Mouse (Mus musculus) kidney, postnatal 0 days (tissue): ENCODE results near the gene Crtc3. TPM values are rescaled to one million over a fixed set of nuclear protein-coding genes. Genes with fewer than 3 reads are reported as not detected.
A peak's percentile ranks its signal among the peaks of the same experiment; 100 is the strongest.

ENCODE experiments used
- ATAC-seq: fragments of 200-750 bp; cut with Nextera tagmentation; replicated peaks from 2 replicates; pipeline ENCODE4 v1.8.0; 2017; ENCODE audit warnings: low read depth, moderate number of reproducible peaks, moderate TSS enrichment, moderate library complexity; ENCODE audit not compliant: low FRiP score
- DNase-seq: peaks from one replicate; pipeline ENCODE4 v3.0.0-alpha.2; 2016; ENCODE audit warnings: low spot score
- H3K27ac ChIP-seq: fragments of 300-500 bp; sonication (generic); 2 replicates; pipeline ENCODE4 v1.5.1; 2014; ENCODE audit warnings: mild to moderate bottlenecking
- H3K27me3 ChIP-seq: fragments of 300-500 bp; sonication (generic); 2 replicates; pipeline ENCODE4 v1.6.1; 2014; ENCODE audit warnings: low read length, mixed read lengths; ENCODE audit not compliant: insufficient read depth
- H3K36me3 ChIP-seq: fragments of 300-500 bp; sonication (generic); 2 replicates; pipeline ENCODE4 v1.6.1; 2014; ENCODE audit warnings: low read length, mixed read lengths; ENCODE audit not compliant: insufficient read depth
- H3K4me1 ChIP-seq: fragments of 300-500 bp; sonication (generic); replicated peaks from 2 replicates; pipeline ENCODE4 v1.6.1; 2014; ENCODE audit warnings: antibody characterized with exemption, low read length, mixed read lengths; ENCODE audit not compliant: insufficient read depth
- H3K4me2 ChIP-seq: fragments of 300-500 bp; sonication (generic); 2 replicates; pipeline ENCODE4 v1.6.1; 2014; ENCODE audit warnings: mild to moderate bottlenecking, low read length, moderate library complexity, mixed read lengths
- H3K4me3 ChIP-seq: fragments of 300-500 bp; sonication (generic); replicated peaks from 2 replicates; pipeline ENCODE4 v1.5.1; 2014; ENCODE audit warnings: low read depth, low read length
- H3K9ac ChIP-seq: fragments of 300-500 bp; sonication (generic); 2 replicates; pipeline ENCODE4 v1.6.1; 2014; ENCODE audit warnings: low read depth, low read length
- H3K9me3 ChIP-seq: fragments of 300-500 bp; sonication (generic); replicated peaks from 2 replicates; pipeline ENCODE4 v1.6.1; 2016; ENCODE audit warnings: low read length, inconsistent platforms, mixed read lengths
- CTCF ChIP-seq: IDR thresholded peaks from 2 replicates; pipeline ENCODE4 v1.5.1; 2016; ENCODE audit warnings: antibody characterized with exemption, low read depth, mild to moderate bottlenecking, moderate library complexity
- WGBS: fragments of 180-500 bp; shearing (Covaris S2); extraction: QIAGEN DNeasy Blood & Tissue Kit; methylation state at CpG from one replicate; pipeline ENCODE4 v1.1.7; 2014; 5-methylcytosine and 5-hydroxymethylcytosine counted together
- polyA plus RNA-seq: library from polyadenylated mRNA; unstranded; fragments of >200 nt; fragmentation: Nextera tagmentation; extraction: Ambion mirVana; gene quantifications from 2 replicates; pipeline ENCODE4 v1.2.1, GENCODE M21; 2015

Gene Crtc3
- polyA plus RNA-seq, 1 experiment from 2014 or later: 18.5 TPM

DNA sequence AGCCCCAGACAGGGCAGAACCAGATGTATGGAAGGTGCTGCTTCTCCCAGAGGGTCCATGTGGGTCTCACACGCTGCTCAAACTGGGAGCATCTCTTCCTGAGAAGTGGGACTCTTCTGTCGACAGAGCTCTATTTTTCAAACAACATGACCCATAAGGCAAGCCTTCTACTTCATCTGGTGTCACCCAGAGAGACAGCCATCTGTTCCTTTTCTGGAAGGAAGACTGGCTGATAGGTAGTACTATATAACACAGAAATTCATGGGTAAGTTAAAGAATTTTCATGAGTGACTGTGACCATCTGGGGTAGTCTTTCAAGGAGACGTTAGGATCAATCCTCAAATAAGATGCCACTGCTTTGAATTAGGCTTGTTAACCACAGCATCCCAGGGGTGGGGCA, 115.6 kb downstream of the Crtc3 start:
- no peak overlapping the region for H3K4me3 ChIP-seq
- H3K27me3 ChIP-seq: no peaks in the 10 kb centered on the region
- H3K9ac ChIP-seq: no peak overlapping the region
- no peaks in the 10 kb centered on the region for H3K36me3 ChIP-seq
- H3K4me1 ChIP-seq: no peaks in the 10 kb centered on the region
- no peak for TF ChIP-seq CTCF
- no peak overlapping the region for H3K27ac ChIP-seq
- no peak for ATAC-seq
- no peaks in the 10 kb centered on the region for H3K9me3 ChIP-seq
- no peak overlapping the region for H3K4me2 ChIP-seq
- DNase-seq: no peak
- 60% methylated on average over 3 of the region's 3 CpGs for WGBS

DNA sequence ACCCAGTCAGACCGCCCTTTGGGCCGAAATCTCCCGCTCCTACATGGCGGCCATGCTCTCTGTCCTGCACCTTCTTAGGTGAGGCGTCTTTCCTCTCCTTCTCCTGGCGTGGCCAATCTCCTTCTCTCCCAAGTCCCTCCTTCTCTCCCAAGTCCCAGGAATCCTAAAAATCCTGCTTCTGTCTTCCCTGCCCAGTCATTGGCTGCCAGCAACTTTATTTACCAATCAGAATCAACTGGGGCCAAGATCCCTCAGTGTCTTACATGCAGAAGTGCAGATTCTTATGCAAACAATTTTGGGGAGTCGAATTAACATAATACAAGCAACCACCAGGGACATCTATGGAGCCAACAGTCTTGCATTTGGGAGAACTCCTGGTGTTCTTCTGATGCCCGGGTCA, 120.7 kb downstream of the Crtc3 start:
- H3K4me2 ChIP-seq: no peak overlapping the region
- no peaks in the 10 kb centered on the region for H3K4me1 ChIP-seq
- no peak for DNase-seq
- H3K36me3 ChIP-seq: no peaks in the 10 kb centered on the region
- no peak overlapping the region for H3K4me3 ChIP-seq
- no peaks in the 10 kb centered on the region for H3K27me3 ChIP-seq
- no peak for ATAC-seq
- no peak for TF ChIP-seq CTCF
- 85% methylated on average over 8 of the region's 8 CpGs for WGBS
- no peaks in the 10 kb centered on the region for H3K9me3 ChIP-seq
- no peak overlapping the region for H3K27ac ChIP-seq
- H3K9ac ChIP-seq: no peak overlapping the region

- Histone ChIP-seq H3K36me3 (no peaks in the 10 kb centered on the region), H3K27ac (no peak overlapping the region), H3K9ac (no peak overlapping the region), H3K4me2 (no peak overlapping the region), H3K27me3 (no peaks in the 10 kb centered on the region), H3K9me3 (no peaks in the 10 kb centered on the region), H3K4me1 (no peaks in the 10 kb centered on the region), H3K4me3 (no peak overlapping the region)
- DNase-seq (no peak), ATAC-seq (no peak)
- no peak for TF ChIP-seq CTCF
- 67% methylated on average over 5 of the region's 5 CpGs for WGBS
These were observed 126.7 kb downstream of the Crtc3 start for GRCm38 (mm10) chr7:80561931-80562330.

DNA sequence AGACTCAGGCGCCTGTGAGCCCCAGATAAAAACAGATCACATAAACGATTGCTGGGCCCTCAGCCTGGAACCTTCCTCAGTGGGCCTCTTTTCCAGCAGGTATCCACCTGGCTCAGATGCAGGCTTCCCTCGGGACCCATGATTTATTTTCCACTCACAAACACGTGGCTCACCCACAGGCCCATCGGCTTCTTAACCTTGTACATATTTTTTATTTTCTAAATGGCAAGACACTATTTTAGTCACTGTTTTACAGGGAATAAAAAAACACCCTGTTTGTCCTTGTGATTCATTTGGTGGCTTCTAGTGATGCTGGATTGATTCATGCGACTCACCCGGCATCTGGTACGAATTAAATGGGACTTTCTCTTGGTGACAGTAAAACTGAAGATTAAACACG, 127.4 kb downstream of the Crtc3 start:
- ATAC-seq (no peak), DNase-seq (no peak)
- Histone ChIP-seq H3K27me3 (no peaks in the 10 kb centered on the region), H3K9me3 (no peaks in the 10 kb centered on the region), H3K4me2 (no peak overlapping the region), H3K4me3 (no peak overlapping the region), H3K4me1 (no peaks in the 10 kb centered on the region), H3K27ac (no peak overlapping the region), H3K9ac (no peak overlapping the region), H3K36me3 (no peaks in the 10 kb centered on the region)
- no peak for TF ChIP-seq CTCF
- 60% methylated on average over 9 of the region's 9 CpGs for WGBS

DNA sequence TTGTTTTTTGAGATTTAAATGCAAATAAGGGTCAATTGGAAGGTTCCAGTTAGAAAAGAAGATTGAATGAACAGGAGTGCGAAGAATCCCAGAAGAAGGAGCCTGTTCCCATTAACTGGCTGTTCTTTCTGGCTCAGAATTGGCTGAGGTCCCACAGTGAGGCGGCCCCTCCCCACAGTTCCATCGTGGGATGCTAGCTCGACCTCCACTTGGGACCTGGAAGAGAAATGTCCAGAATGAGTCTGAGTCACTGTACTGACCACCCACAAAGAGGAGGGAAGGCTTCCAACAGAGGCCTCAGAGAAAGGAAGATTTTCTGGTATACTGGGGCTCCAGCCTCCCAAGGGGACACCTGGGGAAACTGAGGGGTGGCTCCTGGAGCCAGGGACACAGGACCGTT, 130.1 kb downstream of the Crtc3 start:
- peak; percentile 52 for DNase-seq
- ATAC-seq: no peak
- Histone ChIP-seq H3K36me3 (no peaks in the 10 kb centered on the region), H3K4me3 (no peak overlapping the region), H3K4me1 (no peaks in the 10 kb centered on the region), H3K27ac (no peak overlapping the region), H3K9me3 (no peaks in the 10 kb centered on the region), H3K4me2 (no peak overlapping the region), H3K27me3 (no peaks in the 10 kb centered on the region), H3K9ac (no peak overlapping the region)
- no peak for TF ChIP-seq CTCF
- WGBS: 47% methylated on average over 5 of the region's 5 CpGs

- ATAC-seq: no peak
- WGBS: 36% methylated on average over 8 of the region's 8 CpGs
These were observed 130.6 kb downstream of the Crtc3 start for GRCm38 (mm10) chr7:80558101-80558500.

GRCm38 (mm10) chr7:80557161-80557560, 131.5 kb downstream of the Crtc3 start:
- 68% methylated on average over 4 of the region's 4 CpGs for WGBS
- DNase-seq: no peak

More at GRCm38 (mm10) chr7:80558101-80558500, 130.6 kb downstream of the Crtc3 start:
- peak; percentile 29; the same call in 1 of the 2 replicates for TF ChIP-seq CTCF
- H3K9ac ChIP-seq: no peak overlapping the region
- no peaks in the 10 kb centered on the region for H3K4me1 ChIP-seq
- no peaks in the 10 kb centered on the region for H3K36me3 ChIP-seq
- peak; percentile 45 for DNase-seq
- no peaks in the 10 kb centered on the region for H3K27me3 ChIP-seq
- no peak overlapping the region for H3K27ac ChIP-seq
- H3K4me3 ChIP-seq: no peak overlapping the region
- H3K4me2 ChIP-seq: no peak overlapping the region
- no peaks in the 10 kb centered on the region for H3K9me3 ChIP-seq

More at GRCm38 (mm10) chr7:80557161-80557560, 131.5 kb downstream of the Crtc3 start:
- H3K27me3 ChIP-seq: no peaks in the 10 kb centered on the region
- no peak for TF ChIP-seq CTCF
- H3K9ac ChIP-seq: no peak overlapping the region
- ATAC-seq: no peak
- no peaks in the 10 kb centered on the region for H3K4me1 ChIP-seq
- H3K36me3 ChIP-seq: no peaks in the 10 kb centered on the region
- no peaks in the 10 kb centered on the region for H3K9me3 ChIP-seq
- no peak overlapping the region for H3K27ac ChIP-seq
- H3K4me2 ChIP-seq: no peak overlapping the region
- no peak overlapping the region for H3K4me3 ChIP-seq
